Mouse (Mus musculus): ENCODE data around the gene Iscu.
A peak's percentile ranks its signal among the peaks of the same experiment; 100 is the strongest.

Iscu gene

DNA sequence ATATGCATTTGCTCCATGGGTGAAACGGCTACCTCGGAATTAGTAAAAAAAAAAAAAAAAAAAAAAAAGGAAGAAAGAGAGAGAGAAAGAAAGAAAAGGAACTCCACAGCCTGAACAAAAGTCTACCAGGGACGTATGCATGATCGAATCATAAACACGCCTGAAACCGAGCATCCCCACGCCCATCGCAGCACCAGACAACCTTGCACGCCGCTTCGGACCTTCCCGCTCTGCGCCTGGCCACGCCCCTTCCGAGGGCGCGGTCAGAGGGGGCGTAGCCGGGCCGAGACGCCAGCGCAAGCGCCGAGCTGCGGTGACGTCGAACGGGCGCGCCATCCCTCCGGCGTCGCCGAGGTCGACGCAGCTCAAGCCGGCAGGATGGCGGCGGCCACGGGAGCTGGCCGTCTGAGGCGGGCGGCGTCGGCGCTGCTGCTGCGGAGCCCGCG is at the start of gene Iscu, which contains the start of gene Sart3:
Iscu (plus strand) TSS at position 299 of the 446 bp plus-strand sequence.
Sart3 (minus strand) TSS at position 61 of the 446 bp plus-strand sequence.
- DNase-seq, result peak; percentile 95

DNA sequence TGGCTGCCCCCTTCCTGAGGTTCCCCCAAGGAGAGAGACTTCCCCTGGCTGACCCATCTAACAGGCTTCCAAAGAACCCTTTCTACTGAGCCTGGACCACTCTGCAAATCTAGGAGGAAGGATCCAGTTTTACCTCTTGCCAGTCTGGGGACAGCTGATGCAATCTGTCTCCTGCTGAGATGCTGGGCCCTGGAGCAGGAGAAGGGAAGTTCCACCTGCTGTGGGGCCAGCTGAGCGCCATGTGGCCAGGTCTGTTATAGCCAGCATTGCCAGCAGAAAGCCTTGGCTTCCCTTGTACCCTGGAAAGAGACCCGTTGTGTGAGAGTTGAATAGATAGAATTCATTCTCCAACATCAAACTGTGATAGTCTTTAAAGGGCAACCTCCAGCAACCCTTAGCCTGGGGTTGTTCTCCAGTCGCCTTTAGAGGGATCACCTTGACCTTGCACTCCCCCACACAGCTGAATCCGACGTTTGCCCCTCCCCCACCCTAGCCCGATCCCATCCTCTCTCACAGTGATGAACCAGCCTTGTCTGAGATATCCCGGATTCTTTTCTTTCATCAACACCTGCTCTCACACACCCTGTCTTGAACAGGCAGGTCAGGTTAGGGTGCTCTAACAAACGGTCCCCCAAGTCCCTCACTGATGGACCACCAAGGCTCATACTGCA is 48.8 kb upstream of the Iscu start:
- DNase-seq, result peak; percentile 99

DNA sequence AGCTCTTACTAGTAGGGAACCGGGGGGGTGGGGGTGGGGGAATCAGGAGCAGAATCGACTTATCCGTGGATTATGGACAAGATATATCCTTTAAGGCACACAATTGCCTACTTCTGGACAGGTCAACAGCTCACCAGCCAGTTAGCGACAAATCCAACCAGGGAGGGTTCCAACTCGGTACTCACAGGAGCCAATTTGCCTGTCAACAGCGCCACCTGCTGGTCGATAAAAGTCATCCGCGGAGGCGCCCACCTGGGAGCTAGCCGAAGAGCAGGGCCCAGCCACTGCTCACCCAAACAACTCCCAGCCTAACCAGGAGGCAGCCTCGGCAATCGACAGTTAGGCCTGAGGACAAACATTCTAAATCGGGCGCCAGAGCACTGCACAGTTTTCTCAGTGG is 48.1 kb upstream of the Iscu start, which contains the start of gene 1700069L16Rik:
1700069L16Rik (minus strand) TSS at position 327 of the 400 bp plus-strand sequence.
- DNase-seq, result peak; percentile 95

DNA sequence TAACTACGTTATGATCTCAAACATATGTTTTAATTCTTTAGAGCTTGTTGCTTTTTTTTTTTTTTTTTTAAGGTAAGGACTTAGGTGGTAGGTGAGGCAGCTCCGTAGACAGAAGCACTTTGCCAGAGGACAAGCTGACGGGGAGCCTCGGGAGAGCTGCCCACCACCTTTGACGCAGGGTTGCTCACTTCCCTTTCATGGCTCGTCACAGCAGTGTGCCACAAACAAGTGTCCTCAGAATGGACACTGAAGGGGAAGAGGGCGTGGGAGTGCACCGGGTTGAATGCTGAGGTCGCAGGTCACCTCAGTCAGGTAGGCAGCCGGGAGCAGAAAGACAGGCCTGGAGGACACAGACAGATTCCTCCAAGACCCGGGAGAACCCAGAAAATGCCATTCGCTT is 47.1 kb upstream of the Iscu start:
- DNase-seq, result peak; percentile 58

DNA sequence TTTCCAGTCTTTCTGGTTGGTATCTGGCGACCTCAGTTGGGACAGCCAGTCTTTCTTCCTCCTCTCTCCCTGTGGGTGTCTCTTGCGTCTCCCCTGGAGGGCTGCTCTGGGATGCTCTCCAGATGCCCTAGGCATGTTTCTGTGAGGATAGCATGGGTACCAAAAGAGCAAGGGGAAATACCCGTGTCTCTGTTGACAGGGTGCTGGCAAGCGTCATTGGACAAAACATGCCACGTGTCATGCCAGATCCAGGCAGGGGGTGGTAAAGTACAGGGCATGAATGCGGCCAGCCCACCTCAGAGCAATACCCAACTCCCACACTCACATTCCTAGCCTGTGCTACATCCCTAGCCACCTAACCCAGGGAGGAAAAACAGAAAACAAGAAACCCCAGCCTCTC is 45.9 kb upstream of the Iscu start:
- DNase-seq, result peak; percentile 81

DNA sequence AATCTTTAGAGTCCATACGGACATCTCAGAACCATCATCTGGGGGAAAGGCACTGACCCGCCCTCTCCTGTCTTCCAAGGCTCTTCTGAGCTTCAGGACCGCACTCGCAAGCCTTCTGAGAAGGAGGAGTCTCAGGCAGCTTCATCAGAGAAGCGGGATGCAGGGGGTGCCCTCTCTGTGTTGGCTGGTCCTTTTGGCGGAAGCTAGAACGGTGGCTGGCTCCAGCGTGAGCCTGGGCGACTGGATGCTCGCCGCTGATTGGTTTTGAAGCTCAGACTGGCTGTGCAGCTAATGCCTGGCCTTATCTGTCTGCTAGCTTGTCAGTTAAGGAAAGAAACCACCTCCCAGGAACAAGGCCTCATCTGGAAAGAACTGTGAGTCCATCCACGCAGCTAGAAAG is 45.3 kb upstream of the Iscu start:
- DNase-seq, result peak; percentile 89

DNA sequence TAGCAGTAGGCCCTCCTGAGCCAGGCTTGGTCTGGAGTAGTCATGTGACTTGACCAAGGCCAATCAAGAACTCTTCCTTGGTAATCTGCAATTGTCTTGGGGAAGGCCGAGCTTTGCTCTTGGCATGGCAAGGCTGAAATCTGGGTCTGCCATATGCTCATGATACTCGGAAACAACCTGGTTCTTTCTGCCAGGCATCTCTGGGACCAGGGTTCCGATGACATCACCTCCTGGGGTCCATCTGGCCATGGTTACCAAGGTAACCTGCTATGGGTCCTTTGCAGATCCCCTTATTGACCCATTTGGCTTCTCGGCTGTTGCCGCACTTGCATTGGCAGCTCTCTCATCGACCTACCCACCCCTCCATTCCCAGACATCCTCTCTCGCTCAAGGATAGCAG is 44.5 kb upstream of the Iscu start:
- peak; percentile 99 for DNase-seq

DNA sequence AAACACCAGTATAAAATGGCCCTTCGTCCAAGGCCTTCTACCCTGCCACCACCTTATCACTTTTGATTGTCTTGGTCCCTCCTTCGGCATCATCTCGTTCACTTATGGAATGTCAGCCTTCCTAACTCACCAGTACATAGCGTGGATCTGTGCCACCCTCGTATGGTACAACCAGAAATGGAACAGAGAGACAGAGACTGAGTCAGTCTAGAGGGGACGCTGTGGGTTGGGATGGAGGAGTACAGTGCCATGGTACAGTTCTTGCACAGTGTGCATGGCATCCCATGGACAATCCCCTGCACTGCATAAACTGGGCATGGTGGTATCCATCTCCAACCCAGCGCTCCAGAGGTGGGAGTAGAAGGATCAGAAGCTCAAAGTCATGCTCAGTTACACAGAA is 43.9 kb upstream of the Iscu start:
- DNase-seq, result peak; percentile 55

DNA sequence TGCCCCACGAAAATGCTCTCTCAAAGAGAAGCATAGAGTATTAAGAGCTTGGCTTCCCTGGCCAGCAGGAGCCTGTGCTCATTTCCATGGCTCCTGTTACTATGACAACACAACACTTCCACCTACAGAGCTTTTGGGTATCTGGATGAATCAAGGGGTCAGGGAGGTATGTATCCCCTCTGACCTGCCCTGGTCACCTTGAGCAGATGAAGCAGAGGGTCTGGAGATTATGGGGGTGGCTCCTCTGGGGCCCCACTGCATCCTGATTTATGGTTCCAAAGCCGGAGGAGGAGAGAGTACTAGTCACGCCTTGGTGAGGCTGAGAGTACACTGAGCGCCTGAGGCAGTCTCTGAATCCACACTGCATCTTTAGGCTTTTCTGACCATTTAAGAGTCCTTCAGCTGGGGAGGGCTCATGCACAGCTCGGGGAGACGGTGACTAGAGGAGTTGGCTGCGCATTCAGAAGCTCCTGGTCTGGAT is 41.9 kb upstream of the Iscu start:
- DNase-seq, result peak; percentile 50

DNA sequence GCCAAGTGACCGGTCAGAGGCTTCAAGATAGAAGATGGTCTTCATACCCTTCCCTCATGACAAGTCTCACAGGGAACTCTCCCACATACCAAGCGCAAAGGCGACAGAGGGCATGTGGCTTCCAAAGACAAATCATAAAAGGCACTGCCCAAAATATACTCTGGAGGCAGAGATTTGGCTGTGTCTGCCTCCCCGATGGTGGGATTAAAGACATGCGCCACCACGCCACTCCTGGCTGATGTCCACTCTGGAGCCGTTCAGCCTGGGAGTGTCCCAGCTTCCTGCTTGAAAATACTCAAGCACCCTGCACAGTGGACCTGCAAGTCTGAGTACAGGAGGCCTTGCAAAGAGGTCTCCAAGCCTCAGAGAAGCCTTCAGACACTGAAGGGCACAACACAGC is 41.4 kb upstream of the Iscu start:
- DNase-seq, result peak; percentile 54

DNA sequence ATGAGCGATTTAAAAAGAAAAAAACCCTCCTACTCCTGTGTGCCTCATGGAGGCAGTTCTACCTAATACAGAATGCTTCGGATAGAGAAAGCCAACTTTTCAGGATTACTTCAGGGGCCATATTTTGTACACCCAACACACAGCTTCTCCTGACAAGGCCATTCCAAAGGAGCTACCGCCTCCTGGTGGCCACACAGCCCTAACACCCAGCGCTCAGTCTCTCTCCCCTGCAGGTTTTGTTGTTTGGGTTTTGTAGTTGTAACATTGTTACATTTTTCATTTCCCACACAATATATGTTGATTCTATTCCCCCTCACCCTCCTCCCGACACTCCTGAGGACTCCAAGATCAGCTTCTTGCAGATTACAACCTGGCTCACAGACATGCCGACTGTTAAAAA is 40.4 kb upstream of the Iscu start:
- peak; percentile 65 for DNase-seq

DNA sequence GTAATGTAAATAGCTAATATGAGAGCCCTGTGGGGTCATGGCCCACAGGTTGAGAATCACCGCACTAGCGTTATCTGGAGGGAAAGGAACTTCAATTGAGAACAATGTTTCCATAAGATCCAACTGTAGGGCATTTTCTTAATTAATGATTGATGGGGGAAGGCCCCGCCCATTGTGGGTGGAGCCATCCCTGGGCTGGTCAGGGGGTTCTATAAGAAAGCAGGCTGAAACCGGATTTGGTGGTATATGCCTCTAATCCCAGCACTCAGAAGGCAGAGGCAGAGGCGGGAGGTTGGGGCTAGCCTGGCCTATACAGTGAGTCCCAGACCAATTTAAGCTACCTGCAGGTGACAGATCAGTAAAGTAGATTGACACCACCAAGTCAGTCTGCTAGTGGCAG is 38.2 kb upstream of the Iscu start:
- DNase-seq, result peak; percentile 55

DNA sequence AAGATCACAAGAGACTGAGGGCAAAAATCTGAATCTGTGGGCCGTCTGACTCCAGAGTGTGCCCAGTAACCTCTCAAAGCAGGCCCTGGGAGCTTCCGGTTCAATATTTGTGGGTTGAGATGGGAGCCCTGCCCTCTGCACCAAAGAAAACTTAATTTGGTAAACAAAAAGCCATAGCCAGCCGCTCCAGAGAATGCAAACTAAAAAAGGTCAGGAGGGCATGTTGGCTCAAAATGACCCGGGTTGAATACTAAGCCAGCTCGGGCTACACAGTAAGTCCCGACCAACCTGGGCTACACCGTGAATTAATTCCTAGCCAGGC is 37.6 kb upstream of the Iscu start:
- DNase-seq, result no peak

DNA sequence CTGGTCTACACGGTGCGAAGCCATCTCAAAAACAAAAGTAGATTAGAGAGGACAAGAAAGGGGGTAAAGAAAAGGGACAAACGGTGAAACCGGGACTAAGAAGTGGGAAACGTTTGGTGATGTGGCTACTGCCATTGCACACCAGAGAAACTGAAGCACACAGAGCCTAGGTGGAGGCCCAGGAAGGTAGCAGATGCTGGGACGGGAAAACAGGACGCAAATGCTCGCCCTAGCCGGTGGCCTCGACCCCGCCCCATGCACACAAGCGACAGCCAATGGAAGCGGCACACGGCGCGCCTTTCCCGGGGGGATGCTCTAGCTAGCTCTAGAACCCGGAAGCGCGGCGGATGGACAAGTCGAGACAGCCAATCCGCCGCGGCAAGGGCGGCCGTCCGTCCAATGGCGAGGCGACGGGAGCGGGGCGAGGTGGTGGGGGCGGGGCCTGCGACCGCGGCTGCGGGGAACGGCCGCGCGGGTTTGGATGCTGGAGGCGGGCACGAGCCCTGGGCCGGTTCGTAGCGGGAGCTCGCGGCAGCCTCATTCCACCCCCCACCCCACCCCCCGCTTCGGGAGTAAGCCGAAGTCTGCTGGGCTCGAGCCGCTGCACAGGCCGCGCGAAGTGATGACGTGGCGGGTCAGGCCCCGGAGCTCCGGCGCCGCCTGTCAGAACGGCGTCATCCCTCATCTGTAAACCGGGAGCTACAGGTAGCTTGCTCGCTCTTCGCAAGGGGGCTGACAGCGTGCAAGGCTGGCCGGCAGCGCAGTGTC is 37.0 kb upstream of the Iscu start, which contains the start of gene Ficd:
Ficd (plus strand) TSS at position 459 of the 768 bp plus-strand sequence.
- DNase-seq, result peak; percentile 95

DNA sequence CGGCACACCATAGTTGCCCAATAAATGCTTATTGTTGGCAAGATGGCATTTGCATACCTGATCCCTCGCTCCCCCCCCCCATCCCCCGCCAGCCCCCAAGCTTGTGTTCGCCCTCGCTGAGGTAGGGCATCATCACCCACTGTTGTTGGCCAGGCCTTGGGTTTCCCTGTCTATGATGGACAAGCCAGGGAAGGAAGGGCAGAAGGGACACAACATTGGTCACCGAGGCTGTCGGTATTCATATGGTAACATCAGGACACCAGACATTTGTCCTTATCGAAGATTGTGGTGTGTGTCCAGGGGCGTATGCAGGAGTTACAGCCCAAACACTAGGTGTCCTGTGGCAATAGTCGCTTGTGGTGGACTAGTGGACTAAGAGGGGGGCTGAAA is 36.4 kb upstream of the Iscu start:
- DNase-seq, result no peak

DNA sequence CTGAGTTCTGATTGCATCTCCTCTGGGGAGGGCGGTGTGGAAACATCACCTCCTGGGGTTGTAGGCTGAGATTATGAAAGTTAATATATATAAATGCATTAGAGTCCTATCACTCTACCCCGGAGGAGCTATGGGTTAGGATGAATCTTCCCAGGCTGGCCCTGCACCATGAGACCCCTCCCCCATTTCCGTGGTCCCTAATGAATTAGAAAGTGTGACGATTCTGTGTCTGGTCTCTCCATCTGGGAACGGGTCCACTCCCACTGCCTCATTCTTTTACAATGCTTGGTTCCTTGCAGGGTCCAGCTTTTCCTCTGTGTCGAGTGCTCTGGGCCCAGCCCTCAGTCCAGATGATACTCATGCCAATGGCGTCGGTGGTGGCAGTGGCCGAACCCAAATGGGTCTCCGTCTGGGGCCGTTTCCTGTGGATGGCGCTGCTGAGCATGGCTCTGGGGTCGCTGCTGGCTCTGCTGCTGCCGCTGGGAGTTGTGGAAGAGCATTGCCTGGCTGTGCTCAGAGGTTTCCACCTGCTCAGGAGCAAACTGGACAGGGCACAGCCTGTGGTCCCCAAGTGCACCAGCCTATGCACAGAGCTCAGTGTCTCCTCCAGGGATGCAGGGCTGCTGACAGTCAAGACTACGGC is 35.9 kb upstream of the Iscu start:
- DNase-seq, result peak; percentile 66

DNA sequence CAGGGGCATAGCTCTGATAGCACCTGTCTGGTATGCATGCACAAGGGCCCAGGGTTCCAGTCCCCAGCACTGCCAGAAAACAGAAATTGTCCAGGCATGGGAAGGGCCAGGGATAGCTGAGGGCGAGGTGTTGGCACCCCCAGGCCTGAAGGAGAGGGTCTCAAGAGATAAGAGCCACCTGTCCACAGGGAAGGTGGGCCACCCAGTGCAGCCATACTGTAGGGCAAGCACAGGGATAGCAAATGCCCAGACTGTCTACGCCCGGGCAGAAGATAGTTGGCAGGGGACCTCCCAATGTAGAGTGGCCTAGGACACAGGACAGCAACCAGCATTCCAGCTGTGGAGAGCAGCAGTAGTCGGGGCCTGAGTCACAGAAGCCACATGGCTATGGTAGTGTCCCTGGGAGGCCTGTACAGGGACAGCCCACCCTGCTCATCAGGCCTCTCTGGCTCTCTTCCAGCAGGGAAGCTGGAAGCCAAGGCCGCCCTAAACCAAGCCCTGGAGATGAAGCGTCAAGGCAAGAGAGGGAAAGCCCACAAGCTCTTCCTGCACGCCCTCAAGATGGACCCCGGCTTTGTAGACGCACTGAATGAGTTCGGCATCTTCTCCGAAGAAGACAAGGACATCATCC is 34.8 kb upstream of the Iscu start:
- peak; percentile 54 for DNase-seq

DNA sequence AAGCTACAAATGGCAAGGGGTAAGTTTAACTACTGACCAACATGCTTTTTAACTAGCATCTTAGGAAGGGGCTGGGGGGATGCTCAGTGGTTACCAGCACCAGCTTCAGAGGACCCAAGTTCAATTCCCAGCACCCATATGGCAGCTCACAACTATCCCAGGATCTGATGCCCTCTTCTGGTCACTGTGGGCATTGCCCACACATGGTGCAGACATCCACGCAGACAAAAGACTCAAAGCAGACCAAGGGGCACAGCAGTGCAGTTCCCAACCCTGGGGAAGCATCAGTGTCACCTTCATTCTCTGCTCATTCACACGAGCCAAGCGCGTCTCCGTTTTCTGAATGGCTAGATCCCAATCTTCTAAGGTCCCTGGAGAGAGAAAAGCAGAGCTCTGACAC is 24.9 kb upstream of the Iscu start:
- DNase-seq, result no peak

DNA sequence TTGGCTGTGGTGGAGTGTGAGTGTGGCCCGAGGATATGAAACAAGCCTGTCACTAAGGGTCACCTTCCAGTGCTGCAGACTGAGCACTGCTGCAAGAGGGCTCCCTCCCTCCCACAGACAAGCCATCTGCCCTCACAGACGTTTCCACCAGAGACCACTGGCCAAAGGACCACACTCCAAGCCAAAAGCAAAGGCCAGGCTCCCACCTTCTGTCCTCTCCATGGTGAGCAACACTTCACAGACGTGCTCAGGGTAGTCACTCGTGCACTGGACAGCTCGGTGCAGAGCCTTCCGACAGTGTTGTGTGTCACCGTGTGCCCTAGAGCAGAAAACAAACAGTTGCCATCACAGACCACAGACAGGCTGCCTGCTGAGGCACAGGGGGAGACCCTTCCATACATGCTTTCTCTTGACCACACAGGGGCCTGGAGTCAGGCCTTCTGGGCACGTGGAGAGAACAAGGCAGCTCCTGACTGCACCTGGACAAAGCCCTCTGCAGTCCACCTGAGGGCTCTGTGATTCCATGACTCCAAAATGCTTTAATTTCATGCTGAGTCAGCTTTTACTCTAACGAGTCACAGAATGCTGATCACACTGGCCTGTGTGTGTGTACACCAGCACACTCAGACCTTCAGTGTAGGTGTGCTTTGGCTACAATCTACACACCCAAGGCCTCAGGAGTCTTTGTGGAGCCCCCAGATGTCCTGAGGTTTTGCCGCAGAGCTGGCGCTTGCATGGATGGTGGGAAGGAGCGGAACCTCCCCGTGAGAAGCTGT is 23.8 kb upstream of the Iscu start:
- peak; percentile 56 for DNase-seq

DNA sequence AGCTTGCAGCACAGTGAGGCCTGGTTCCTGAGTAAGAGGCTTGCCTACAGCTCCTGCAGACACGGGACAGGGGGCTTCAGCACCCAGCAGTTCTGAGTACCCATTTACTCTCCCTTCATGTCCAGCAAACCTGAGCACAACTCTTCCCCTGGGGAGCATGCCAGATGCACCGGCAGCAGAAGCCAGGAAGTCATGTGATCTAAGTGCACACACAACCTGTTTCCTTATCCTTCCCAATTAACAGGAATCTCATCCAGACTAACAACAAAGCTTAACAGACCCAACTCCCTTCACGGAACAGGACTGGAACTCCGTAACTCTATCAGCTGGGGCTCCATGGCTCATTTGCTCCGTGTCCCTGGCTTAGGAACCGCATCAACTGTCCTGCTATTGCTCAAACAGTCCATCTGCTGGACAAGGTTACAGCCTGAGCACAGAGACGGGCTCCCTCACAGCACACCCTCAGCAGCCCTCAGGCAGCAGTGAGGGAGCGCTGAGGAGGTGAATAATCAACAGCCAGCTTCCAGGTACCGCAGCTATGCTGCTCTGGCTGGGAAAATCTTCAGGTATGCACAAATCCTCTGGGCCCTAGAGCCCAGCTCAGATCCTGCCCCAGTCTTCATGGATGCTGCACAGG is 20.9 kb upstream of the Iscu start:
- no peak for DNase-seq

DNA sequence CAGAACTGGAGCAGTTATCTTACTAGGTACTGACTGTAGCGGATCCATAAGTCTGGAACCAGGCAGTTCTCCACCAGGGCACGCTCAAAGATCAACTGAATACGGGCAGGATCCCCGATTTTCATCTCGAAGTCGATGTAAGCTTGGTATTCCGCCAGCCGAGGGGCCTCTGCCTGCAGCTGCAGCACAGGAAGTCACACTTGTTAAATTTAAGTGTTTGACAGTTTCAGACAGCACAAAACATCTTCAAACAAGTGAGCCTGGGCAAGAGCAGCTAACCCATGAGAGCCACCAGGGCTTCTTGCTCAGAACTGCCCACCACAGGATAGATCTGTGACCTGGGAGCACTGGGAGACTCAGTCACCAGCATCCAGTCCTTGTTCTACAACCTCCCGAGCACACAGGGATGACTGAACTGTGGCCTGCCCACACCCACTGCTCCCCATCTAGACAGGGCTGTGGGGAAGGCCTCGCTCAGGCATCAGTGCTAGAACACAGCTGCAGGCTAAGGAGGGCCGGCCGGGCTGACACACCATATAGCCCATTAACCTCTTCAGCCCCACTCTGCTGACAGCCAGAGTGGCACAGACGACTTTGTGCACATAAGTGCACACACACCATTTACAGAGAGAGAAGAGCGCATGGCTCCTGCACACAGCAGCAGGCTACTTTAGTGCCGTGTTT is 17.1 kb upstream of the Iscu start:
- no peak for DNase-seq

Data from cerebellum, adult 9-11 months (tissue).